Mouse (Mus musculus) liver, embryonic 11.5 days (tissue): ENCODE results near the gene Fam76b. TPM values are rescaled to one million over a fixed set of nuclear protein-coding genes. Genes with fewer than 3 reads are reported as not detected.
"Not testable (repeated sequence)": the region's sequence is repeated elsewhere in the genome, so short reads cannot be mapped to it uniquely, and the experiment has no call there.

Source experiments
- ATAC-seq: fragments of 200-750 bp; cut with Nextera tagmentation; replicated peaks from 2 replicates; pipeline ENCODE4 v1.8.0; 2017; ENCODE audit warnings: moderate number of reproducible peaks, mild to moderate bottlenecking, moderate TSS enrichment, moderate library complexity; ENCODE audit not compliant: low FRiP score
- DNase-seq: peaks from one replicate; pipeline ENCODE4 v3.0.0-alpha.2; 2017; ENCODE audit warnings: low spot score
- H3K27ac ChIP-seq: fragments of 300-500 bp; sonication (generic); 2 replicates; pipeline ENCODE4 v1.5.1; 2014; ENCODE audit warnings: mild to moderate bottlenecking, low read depth, low read length, control low read depth
- H3K27me3 ChIP-seq: fragments of 300-500 bp; sonication (generic); replicated peaks from 2 replicates; pipeline ENCODE4 v1.6.1; 2014; ENCODE audit warnings: low read length, mixed read lengths; ENCODE audit not compliant: control insufficient read depth, insufficient read depth
- H3K36me3 ChIP-seq: fragments of 300-500 bp; sonication (generic); 2 replicates; pipeline ENCODE4 v1.6.1; 2014; ENCODE audit warnings: mild to moderate bottlenecking, low read length, moderate library complexity, mixed read lengths; ENCODE audit not compliant: control insufficient read depth, insufficient read depth
- H3K4me1 ChIP-seq: fragments of 300-500 bp; sonication (generic); replicated peaks from 2 replicates; pipeline ENCODE4 v1.6.1; 2014; ENCODE audit warnings: low read length, mixed read lengths; ENCODE audit not compliant: control insufficient read depth, insufficient read depth
- H3K4me2 ChIP-seq: fragments of 300-500 bp; sonication (generic); 2 replicates; pipeline ENCODE4 v1.6.1; 2014; ENCODE audit warnings: mild to moderate bottlenecking, control low read depth, moderate library complexity
- H3K4me3 ChIP-seq: fragments of 300-500 bp; sonication (generic); 2 replicates; pipeline ENCODE4 v1.5.1; 2014; ENCODE audit warnings: low read depth, low read length, control low read depth
- H3K9ac ChIP-seq: fragments of 300-500 bp; sonication (generic); 2 replicates; pipeline ENCODE4 v1.6.1; 2014; ENCODE audit warnings: low read depth, low read length, control low read depth
- H3K9me3 ChIP-seq: fragments of 300-500 bp; sonication (generic); 2 replicates; pipeline ENCODE4 v1.6.1; 2016; ENCODE audit warnings: low read length, inconsistent platforms, mixed read lengths; ENCODE audit not compliant: control insufficient read depth
- WGBS: fragments of 180-500 bp; shearing (Covaris S2); extraction: QIAGEN DNeasy Blood & Tissue Kit; methylation state at CpG from one replicate; pipeline ENCODE4 v1.1.7; 2014; 5-methylcytosine and 5-hydroxymethylcytosine counted together
- polyA plus RNA-seq: library from polyadenylated mRNA; unstranded; fragments of >200 nt; fragmentation: Nextera tagmentation; extraction: Ambion mirVana; gene quantifications from 2 replicates; pipeline ENCODE4 v1.2.1, GENCODE M21; 2014

Gene Fam76b
- polyA plus RNA-seq = 20.5 and 21.5 TPM in 2 replicates

DNA sequence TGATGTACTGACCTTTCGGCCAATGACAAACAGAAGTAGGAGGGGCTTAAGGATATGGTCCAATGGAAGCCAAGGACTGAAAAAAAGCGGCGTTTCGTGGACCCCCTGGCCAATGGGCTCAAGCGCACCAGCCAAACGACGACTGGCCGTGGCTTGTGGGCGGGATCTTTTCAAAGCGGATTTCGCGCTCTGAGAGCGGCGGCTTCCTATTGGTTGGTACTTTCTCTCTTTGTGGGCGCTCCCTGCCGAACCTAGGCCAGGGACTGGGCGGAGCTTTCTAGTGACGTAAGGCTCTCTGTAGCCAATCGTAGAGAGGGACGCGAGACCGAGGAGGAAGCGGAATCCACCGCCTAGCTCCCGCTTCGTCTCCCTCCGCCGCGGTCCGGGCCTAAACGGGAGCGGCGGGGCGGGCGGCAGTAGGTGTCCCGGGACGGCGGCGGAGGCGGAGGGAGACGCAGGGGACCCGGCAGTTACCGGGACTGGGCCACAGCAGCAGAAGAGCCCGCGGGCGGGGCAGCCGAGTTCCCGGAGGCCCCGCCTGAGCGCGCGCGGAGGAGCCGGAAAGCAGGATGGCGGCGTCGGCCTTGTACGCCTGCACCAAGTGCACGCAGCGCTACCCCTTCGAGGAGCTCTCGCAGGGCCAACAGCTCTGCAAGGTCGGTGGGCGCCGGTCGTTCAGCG lies at the start of gene Fam76b:
Fam76b (plus strand) TSS at position 311 of the 681 bp plus-strand sequence.
- peak; percentile 89 for ATAC-seq
- H3K9ac ChIP-seq = peak within 1 kb of the TSS; percentile 96
- peak within 1 kb of the TSS; percentile 69 for H3K4me2 ChIP-seq
- peak within 1 kb of the TSS; percentile 89 for H3K4me3 ChIP-seq
- H3K27ac ChIP-seq = peak within 1 kb of the TSS; percentile 98
- under 1% methylated on average over 67 of the region's 67 CpGs for WGBS
- no peaks in the 10 kb centered on the region for H3K27me3 ChIP-seq
- H3K4me1 ChIP-seq = peaks cover 11% of the 10 kb centered on the region; the same call in 1 of the 2 replicates
- no peaks in the 10 kb centered on the region for H3K9me3 ChIP-seq
- peak; percentile 94 for DNase-seq
- H3K36me3 ChIP-seq = peaks cover 14% of the 10 kb centered on the region; the same call in 1 of the 2 replicates

DNA sequence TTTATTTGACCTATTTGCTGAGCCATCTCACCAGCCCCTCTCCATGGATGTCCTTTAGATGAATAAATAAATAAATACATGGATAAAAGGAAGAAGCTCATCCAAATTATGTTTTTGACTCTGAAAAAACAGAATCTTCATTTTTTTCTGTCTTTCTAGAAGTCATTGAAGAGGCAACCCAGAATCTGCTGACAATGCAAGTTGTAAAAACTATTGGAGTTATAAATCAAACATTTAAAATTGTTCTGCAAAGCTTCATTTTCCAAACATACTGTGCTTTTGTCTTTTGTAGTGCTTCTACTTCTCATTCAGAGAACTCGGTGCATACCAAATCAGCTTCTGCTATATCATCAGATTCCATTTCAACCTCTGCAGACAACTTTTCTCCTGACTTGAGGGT lies 45.5 kb upstream of the Fam76b start:
- Histone ChIP-seq H3K4me3 (no peak overlapping the region), H3K4me2 (no peak overlapping the region), H3K27me3 (no peaks in the 10 kb centered on the region), H3K27ac (no peak overlapping the region), H3K36me3 (peaks cover 9% of the 10 kb centered on the region; the same call in 1 of the 2 replicates), H3K9me3 (no peaks in the 10 kb centered on the region), H3K4me1 (no peaks in the 10 kb centered on the region), H3K9ac (no peak overlapping the region)
- WGBS = 94% methylated on average over 1 of the region's 1 CpGs
- ATAC-seq (no peak), DNase-seq (no peak)

DNA sequence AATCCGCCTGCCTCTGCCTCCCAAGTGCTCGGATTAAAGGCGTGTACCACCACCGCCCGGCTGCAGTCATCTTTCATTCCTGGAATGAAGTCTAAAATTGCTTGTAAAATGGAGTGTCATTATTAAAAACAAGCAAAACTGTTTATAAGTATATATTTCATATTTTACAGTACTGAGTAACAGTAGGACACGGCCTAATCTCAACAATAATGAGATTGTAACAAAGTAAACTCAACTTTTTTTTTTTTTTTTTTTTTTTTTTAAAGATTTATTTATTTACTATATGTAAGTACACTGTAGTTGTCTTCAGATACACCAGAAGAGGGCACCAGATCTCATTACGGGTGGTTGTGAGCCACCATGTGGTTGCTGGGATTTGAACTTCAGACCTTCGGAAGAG lies 36.7 kb upstream of the Fam76b start:
- not testable (repeated sequence) for H3K27ac ChIP-seq, H3K4me3 ChIP-seq, H3K4me2 ChIP-seq, H3K27me3 ChIP-seq, DNase-seq, ATAC-seq, H3K9ac ChIP-seq, H3K9me3 ChIP-seq, H3K4me1 ChIP-seq
- WGBS = 93% methylated on average over 7 of the region's 8 CpGs
- peaks cover 14% of the 10 kb centered on the region; the same call in 1 of the 2 replicates for H3K36me3 ChIP-seq

DNA sequence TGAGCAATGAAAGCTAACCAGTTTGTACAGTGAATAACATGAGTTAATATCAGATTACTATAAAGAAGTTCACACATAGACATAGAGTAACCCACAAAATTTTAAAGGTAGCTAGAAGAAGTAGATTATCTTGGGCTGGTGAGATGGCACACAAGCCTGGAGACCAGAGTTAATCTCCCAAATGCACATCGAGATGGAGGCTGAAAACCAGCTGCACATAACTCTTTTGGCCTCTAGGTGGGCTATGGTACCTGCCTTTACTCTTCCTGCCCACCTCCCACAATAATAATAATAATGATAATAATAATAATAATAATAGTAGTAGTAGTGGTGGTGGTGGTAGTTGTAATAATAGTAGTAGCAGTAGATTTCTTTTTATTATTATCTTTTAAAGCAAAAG lies 33.2 kb upstream of the Fam76b start:
- no peak overlapping the region for H3K4me2 ChIP-seq
- WGBS = 90% methylated on average over 1 of the region's 1 CpGs
- H3K36me3 ChIP-seq = peaks cover 15% of the 10 kb centered on the region
- H3K27me3 ChIP-seq = no peaks in the 10 kb centered on the region
- DNase-seq = no peak
- H3K9ac ChIP-seq = no peak overlapping the region
- 0 out of 2 replicates have a peak, but pooled peaks have one; percentile 37 for ATAC-seq
- H3K4me1 ChIP-seq = no peaks in the 10 kb centered on the region
- no peak overlapping the region for H3K27ac ChIP-seq
- no peaks in the 10 kb centered on the region for H3K9me3 ChIP-seq
- no peak overlapping the region for H3K4me3 ChIP-seq

DNA sequence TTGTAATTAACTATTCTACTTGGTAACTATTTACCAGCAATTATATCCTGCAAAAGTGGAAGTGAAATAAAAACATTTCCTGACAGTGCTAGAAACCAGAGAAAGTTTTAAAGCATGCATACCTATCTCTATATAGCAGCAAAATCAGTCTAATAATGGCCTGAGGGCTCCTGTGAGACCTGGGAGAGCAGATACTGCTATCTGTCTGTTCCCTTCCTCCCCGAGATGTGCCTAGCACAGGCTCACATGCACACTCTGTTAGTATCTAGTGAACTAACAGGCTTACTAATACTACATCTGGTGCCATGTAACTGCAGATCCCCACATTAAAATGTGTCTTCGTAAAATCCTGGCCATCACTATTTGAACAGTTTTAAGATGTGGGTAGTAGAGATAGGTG lies 32.8 kb upstream of the Fam76b start:
- H3K4me2 ChIP-seq = no peak overlapping the region
- no peak overlapping the region for H3K27ac ChIP-seq
- 81% methylated on average over 2 of the region's 2 CpGs for WGBS
- no peaks in the 10 kb centered on the region for H3K4me1 ChIP-seq
- H3K9me3 ChIP-seq = no peaks in the 10 kb centered on the region
- DNase-seq (no peak), ATAC-seq (peak; percentile 79)
- H3K36me3 ChIP-seq = peaks cover 18% of the 10 kb centered on the region
- no peaks in the 10 kb centered on the region for H3K27me3 ChIP-seq
- H3K4me3 ChIP-seq = no peak overlapping the region
- H3K9ac ChIP-seq = no peak overlapping the region

DNA sequence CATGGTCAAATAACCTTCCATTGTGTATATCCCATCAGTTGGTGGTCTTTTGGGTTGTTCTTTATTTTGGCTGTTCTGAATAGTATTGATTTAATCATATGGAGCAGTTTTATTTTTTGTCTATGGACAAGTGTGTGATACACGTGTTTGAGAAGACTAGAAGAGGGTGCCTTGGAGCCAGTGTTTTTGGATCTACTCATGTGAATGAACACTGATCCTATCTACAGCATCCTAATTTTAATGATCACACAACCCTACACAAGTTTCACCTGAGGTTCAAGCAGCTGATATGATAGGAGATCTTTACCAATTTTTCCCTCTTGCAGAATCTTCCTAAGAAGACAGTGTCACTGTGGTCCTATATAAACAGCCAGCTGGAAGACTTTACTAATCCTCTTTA lies 23.0 kb upstream of the Fam76b start:
- Histone ChIP-seq H3K4me2 (no peak overlapping the region), H3K4me3 (no peak overlapping the region), H3K4me1 (no peaks in the 10 kb centered on the region), H3K27me3 (no peaks in the 10 kb centered on the region), H3K9me3 (no peaks in the 10 kb centered on the region), H3K27ac (no peak overlapping the region), H3K36me3 (peaks cover 20% of the 10 kb centered on the region), H3K9ac (no peak overlapping the region)
- WGBS = 86% methylated on average over 1 of the region's 1 CpGs
- DNase-seq = no peak
- no peak for ATAC-seq

DNA sequence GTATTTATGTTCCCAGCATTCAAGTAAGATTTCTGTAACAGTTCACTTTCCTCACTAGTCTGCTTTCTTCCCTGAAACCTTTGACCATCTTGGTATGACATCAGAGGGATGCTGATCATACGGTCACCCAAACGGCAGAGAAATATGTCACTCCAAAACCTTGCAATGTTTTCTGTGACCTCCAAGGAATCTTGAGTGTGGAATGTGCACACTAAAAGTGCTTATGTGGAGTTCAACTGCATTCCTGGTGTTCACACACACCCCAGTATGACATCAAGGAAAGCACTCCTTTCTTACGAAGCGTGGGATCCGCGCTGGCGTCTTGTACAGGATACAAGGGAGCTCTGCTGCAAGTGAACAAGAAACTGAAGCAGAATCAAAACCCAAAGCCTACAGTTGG lies 20.7 kb upstream of the Fam76b start:
- Histone ChIP-seq H3K9ac (no peak overlapping the region), H3K27ac (no peak overlapping the region), H3K4me3 (no peak overlapping the region), H3K27me3 (no peaks in the 10 kb centered on the region), H3K36me3 (peaks cover 27% of the 10 kb centered on the region), H3K4me2 (no peak overlapping the region), H3K9me3 (no peaks in the 10 kb centered on the region), H3K4me1 (no peaks in the 10 kb centered on the region)
- no peak for DNase-seq
- WGBS = 93% methylated on average over 7 of the region's 7 CpGs
- no peak for ATAC-seq

DNA sequence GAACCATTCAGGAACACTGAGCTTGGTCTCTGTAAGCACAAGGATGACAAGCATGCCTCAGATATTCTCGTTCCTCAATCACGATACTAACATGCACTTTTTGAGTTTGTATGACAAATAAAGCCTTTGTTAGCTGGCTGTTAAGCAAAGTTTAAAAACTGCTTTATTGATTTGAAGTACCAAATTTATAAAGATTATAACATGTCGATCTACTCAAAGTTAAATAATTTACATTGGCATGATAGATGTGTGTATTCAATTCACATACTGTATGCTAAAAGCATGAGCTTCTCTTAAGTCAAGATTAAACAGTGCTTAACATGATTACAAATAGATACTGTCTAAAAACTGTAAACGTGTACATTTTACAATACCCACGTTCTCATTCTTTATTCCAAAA lies 19.9 kb upstream of the Fam76b start:
- Histone ChIP-seq H3K27me3 (no peaks in the 10 kb centered on the region), H3K9ac (no peak overlapping the region), H3K4me1 (no peaks in the 10 kb centered on the region), H3K4me2 (no peak overlapping the region), H3K4me3 (no peak overlapping the region), H3K9me3 (no peaks in the 10 kb centered on the region), H3K27ac (no peak overlapping the region), H3K36me3 (peaks cover 31% of the 10 kb centered on the region)
- 92% methylated on average over 5 of the region's 5 CpGs for WGBS
- DNase-seq (no peak), ATAC-seq (no peak)

DNA sequence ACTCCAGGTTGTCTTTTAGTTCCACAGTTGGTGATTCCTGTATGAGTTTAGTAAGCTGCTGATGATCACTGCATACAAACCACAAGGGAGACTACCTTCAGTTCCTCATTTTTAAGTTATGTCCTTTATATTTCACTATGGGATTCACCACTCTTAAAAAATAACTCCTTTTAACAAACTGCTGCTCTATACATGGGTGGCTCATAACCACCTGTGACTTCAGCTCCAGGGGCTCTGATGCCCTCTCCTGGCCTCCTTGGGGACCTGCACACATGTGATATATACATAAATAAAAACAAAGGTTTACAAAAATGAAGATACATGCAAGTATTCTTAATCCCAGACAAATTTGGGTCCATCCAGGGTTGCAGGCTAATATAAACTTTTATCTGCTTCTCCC lies 17.6 kb upstream of the Fam76b start:
- no peak for ATAC-seq
- Histone ChIP-seq H3K4me1 (no peaks in the 10 kb centered on the region), H3K9me3 (no peaks in the 10 kb centered on the region), H3K27ac (no peak overlapping the region), H3K4me3 (no peak overlapping the region), H3K27me3 (no peaks in the 10 kb centered on the region), H3K9ac (no peak overlapping the region), H3K36me3 (peaks cover 31% of the 10 kb centered on the region), H3K4me2 (no peak overlapping the region)
- no peak for DNase-seq
